Mouse (Mus musculus): ENCODE measurements around the gene Pip4k2a. TPM values are rescaled to one million over a fixed set of nuclear protein-coding genes. Genes with fewer than 3 reads are reported as not detected.

Pip4k2a gene
- polyA plus RNA-seq, 1 experiment, result not detected

DNA sequence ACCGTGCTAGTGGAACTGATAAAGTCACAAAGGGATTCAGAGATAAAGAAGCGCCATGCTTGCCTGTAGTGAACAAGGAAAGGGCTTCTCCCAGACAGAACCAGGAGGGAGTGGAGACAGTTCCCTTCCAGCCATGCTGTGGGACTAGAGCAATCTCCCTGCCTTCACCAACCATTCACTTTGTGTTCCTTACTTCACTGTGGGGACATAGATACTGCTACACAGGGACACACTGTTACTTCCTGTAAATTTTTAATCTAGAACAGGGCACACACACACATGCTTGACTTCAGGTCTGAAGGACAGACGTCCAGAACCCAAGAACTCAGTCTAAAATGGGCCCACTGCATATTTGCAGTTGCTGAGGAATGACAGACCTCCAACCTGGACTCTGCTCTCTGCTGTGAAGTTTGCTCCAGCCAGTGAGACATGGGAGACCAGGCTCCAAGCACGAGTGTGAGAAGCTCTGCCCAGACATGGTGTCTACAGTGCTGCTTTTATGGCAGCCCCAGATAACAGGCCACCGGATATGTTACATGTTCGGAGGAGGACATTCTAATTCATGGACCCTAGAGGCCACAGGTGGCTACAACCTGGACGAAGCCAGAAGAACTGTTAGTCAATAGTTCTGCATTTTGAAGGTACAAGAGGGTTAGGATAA lies 69.2 kb downstream of the Pip4k2a start:
- no peak for TF ChIP-seq POLR2A (IDR thresholded peaks at IDR 0.05; ENCODE audit: insufficient read depth, low read depth, low read length)
- no peak for TF ChIP-seq CTCF (IDR thresholded peaks at IDR 0.05; ENCODE audit: insufficient read depth, low read depth, low read length)
- Histone ChIP-seq H3K4me3 (ENCODE audit: insufficient read depth, low read depth, low read length) (no peak overlapping the region), H3K27ac (ENCODE audit: insufficient read depth, low read depth, low read length) (no peak overlapping the region), H3K4me1 (ENCODE audit: control insufficient read depth, insufficient read depth, low read length) (peaks cover 11% of the 10 kb centered on the region)
- WGBS, result 90% methylated on average over 7 of the region's 7 CpGs

DNA sequence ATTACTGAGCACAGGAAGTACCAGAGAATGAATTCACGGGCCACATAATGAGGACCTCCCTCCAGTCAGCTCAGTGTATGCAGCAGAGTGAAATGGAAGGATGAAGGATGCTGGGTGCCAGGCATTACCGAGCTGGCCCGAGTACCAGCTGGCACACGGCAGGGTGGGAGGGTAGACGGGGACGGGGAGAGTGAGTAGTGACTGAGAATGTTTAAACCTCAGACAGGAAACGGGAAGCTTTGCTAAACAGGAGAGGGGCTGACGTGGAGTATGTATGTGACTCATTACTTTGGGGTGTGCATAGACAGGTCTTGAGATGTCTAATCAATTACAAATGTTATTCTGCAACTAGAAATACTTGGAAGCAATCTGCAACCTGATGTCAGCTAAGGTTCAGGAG lies 69.7 kb downstream of the Pip4k2a start:
- H3K4me1 ChIP-seq (ENCODE audit: control insufficient read depth, insufficient read depth, low read length), result peaks cover 13% of the 10 kb centered on the region
- 40% methylated on average over 8 of the region's 8 CpGs for WGBS
- no peak overlapping the region for H3K27ac ChIP-seq (ENCODE audit: insufficient read depth, low read depth, low read length)
- no peak overlapping the region for H3K4me3 ChIP-seq (ENCODE audit: insufficient read depth, low read depth, low read length)
- TF ChIP-seq CTCF (IDR thresholded peaks at IDR 0.05; ENCODE audit: insufficient read depth, low read depth, low read length) (no peak), POLR2A (IDR thresholded peaks at IDR 0.05; ENCODE audit: insufficient read depth, low read depth, low read length) (no peak)

DNA sequence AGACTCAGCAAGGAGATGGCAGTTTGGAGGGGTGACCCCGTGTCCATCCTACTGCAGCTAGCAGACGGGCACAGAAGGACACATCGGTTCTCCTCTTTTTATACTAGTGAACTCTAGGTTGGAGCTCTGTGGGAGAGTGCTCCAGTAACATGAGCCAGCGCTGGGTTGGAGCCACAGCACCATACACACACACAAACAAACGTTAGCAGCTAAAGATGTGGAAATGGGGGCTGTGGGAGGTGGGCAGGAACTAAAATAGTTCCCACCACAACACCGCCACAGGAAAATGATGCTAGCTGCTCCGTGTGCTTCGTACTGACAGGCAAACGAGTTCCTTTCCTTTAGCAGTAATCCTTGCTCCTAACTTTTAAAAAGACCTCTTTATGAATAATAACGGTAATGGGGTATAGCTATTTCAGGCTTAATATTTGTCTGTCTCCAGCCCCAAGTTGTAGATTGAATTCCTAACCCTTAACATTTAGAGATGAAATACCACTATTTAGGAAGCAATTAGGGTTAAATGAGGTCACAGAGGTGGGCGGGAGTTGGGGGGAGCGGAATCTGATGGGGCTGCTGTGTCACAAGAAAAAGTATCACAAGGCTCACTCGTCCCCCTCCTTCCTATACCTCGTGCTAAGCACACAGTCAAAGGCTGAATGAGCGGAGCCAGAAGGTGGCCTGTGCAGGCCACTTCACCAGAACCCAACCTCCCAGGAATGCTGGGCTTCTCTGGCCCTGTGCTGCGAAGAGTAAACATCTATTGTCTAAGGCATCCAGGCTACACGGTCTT lies 73.9 kb downstream of the Pip4k2a start:
- H3K4me3 ChIP-seq (ENCODE audit: insufficient read depth, low read depth, low read length), result no peak overlapping the region
- peaks cover 15% of the 10 kb centered on the region for H3K4me1 ChIP-seq (ENCODE audit: control insufficient read depth, insufficient read depth, low read length)
- WGBS, result 41% methylated on average over 17 of the region's 17 CpGs
- TF ChIP-seq POLR2A (IDR thresholded peaks at IDR 0.05; ENCODE audit: insufficient read depth, low read depth, low read length) (no peak), CTCF (IDR thresholded peaks at IDR 0.05; ENCODE audit: insufficient read depth, low read depth, low read length) (no peak)
- no peak overlapping the region; the same call in 1 of the 2 replicates for H3K27ac ChIP-seq (ENCODE audit: insufficient read depth, low read depth, low read length)

DNA sequence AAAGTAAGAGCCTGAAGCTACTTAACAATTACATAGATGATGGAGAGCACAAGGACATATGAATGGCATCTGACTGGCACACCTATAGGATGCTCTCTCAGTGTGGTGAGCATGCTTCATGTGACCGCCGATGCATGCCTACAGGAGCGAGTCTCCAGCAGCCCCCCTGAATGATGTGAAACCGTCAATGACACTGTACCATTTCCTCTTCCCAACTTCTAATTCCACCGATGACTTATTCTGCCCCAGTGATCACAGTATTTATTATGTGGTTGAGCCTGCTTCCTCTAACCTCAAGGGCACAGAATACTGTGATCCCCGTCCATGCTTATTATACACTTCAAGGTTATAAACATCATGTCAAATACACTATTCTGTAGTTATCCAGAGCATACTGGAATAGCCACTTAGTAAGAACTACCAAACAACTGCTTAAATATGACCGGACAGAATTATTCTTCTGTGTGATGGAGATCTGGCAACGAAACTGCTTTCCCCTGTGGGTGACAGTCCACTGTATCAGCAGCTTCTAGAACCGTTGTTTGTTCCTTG lies 74.8 kb downstream of the Pip4k2a start:
- Histone ChIP-seq H3K4me1 (ENCODE audit: control insufficient read depth, insufficient read depth, low read length) (peaks cover 16% of the 10 kb centered on the region), H3K27ac (ENCODE audit: insufficient read depth, low read depth, low read length) (no peak overlapping the region), H3K4me3 (ENCODE audit: insufficient read depth, low read depth, low read length) (no peak overlapping the region)
- no peak for TF ChIP-seq CTCF (IDR thresholded peaks at IDR 0.05; ENCODE audit: insufficient read depth, low read depth, low read length)
- 78% methylated on average over 9 of the region's 9 CpGs for WGBS

DNA sequence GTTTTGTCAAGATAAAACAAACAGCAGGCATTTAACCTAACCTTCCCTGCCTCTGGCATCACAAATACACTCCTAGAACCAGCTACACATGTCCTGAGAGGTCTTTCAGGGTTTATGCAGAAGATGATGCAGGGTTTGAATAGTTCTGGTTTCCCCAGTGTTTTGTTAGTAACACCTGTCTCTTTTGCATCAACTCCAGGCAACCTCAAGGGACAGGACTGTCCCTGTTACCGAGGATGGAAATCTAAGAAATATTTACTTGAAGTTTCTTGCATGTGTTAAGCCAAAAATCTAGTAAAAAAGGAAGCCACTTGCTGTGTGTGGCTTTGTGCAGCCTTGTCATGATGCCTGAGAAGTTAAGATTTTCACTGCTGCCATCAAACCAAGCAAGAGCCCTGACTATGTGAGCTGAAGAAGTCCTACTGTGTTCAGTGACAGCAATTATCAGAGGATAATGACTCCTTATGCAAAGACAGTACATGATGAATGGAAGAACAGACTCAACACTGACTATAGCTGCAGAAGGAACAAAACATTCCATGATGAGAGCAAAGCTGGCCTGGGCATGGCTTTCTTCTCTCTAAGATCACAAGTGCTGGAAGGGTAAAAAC lies 76.3 kb downstream of the Pip4k2a start:
- Histone ChIP-seq H3K27ac (ENCODE audit: insufficient read depth, low read depth, low read length) (no peak overlapping the region), H3K4me3 (ENCODE audit: insufficient read depth, low read depth, low read length) (no peak overlapping the region), H3K4me1 (ENCODE audit: control insufficient read depth, insufficient read depth, low read length) (peaks cover 15% of the 10 kb centered on the region)
- TF ChIP-seq POLR2A (IDR thresholded peaks at IDR 0.05; ENCODE audit: insufficient read depth, low read depth, low read length) (no peak), CTCF (IDR thresholded peaks at IDR 0.05; ENCODE audit: insufficient read depth, low read depth, low read length) (no peak)
- 61% methylated on average over 1 of the region's 1 CpGs for WGBS

DNA sequence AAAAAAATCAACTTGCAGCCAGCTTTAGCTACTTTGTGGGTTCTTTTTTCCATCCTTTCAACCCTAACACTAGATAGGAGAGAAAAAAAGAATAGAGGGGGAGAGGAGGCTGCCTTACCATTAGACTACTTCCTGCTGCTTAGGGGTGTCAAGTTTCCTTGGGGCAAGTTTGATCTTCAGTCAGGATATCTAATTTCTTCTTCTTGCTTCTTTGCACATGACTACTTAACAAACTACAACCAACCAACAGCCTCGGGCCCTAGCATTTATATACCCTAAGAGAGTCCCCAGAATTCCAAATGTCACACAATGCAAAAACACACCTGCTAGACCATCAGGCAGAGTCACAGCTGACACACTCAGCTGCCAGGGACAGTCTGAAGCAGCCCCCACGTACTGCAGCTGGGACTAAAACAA lies 77.5 kb downstream of the Pip4k2a start:
- TF ChIP-seq POLR2A (IDR thresholded peaks at IDR 0.05; ENCODE audit: insufficient read depth, low read depth, low read length), result no peak
- no peak for TF ChIP-seq CTCF (IDR thresholded peaks at IDR 0.05; ENCODE audit: insufficient read depth, low read depth, low read length)
- 64% methylated on average over 2 of the region's 2 CpGs for WGBS

DNA sequence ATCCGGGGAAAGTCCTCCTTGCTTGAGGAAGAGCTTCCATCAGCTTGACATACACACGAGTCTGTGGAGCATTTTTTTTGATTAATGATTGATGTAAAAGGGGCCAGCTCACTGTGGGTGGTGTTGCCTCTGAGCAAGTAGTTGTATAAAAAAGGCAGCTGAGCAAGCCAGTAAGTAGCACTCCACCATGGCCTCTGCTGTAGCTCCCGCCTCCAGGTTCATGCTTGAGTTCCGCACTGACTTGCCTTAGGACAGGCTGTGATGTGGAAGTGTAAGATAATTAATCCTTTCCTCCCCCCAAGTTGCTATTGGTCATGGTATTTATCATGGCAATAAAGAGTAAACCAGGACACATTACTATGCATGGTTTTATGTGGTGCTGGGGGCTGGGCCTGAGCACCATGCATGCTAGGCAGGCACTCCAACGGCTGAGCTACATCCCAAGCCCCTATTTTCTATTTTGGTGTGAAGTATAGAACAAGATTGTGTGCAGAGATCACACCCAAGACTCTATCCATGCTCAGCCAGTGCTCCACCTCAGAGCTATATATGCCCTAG lies 78.0 kb downstream of the Pip4k2a start:
- WGBS, result 80% methylated on average over 5 of the region's 5 CpGs
- Histone ChIP-seq H3K27ac (ENCODE audit: insufficient read depth, low read depth, low read length) (no peak overlapping the region), H3K4me3 (ENCODE audit: insufficient read depth, low read depth, low read length) (no peak overlapping the region), H3K4me1 (ENCODE audit: control insufficient read depth, insufficient read depth, low read length) (peaks cover 15% of the 10 kb centered on the region)
- TF ChIP-seq CTCF (IDR thresholded peaks at IDR 0.05; ENCODE audit: insufficient read depth, low read depth, low read length), result no peak
- no peak for TF ChIP-seq POLR2A (IDR thresholded peaks at IDR 0.05; ENCODE audit: insufficient read depth, low read depth, low read length)

More for the DNA sequence above, 77.5 kb downstream of the Pip4k2a start:
- H3K4me3 ChIP-seq (ENCODE audit: insufficient read depth, low read depth, low read length), result no peak overlapping the region
- peaks cover 15% of the 10 kb centered on the region for H3K4me1 ChIP-seq (ENCODE audit: control insufficient read depth, insufficient read depth, low read length)
- no peak overlapping the region for H3K27ac ChIP-seq (ENCODE audit: insufficient read depth, low read depth, low read length)

DNA sequence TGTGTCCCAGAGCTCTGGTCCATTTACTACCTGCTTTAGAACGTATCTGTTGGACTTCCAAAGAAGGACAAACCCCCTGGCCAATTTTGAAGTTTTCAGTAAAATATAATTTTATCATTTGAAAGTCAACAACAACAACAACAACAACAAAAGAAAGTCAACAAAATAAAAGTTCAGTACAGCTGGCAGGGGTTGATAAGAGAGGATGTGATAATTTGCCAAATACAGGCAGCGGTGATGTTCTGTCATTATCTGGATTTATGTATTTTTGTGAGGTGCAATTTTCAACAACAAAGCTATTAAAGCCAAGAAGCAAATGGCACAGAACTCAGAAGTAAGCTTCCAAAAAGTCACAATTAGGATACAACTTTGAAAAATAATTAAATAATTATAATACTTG lies 80.1 kb downstream of the Pip4k2a start:
- H3K27ac ChIP-seq (ENCODE audit: insufficient read depth, low read depth, low read length), result no peak overlapping the region
- no peak overlapping the region for H3K4me3 ChIP-seq (ENCODE audit: insufficient read depth, low read depth, low read length)
- 96% methylated on average over 2 of the region's 2 CpGs for WGBS
- H3K4me1 ChIP-seq (ENCODE audit: control insufficient read depth, insufficient read depth, low read length), result peaks cover 5% of the 10 kb centered on the region; the same call in 1 of the 2 replicates
- TF ChIP-seq CTCF (IDR thresholded peaks at IDR 0.05; ENCODE audit: insufficient read depth, low read depth, low read length) (no peak), POLR2A (IDR thresholded peaks at IDR 0.05; ENCODE audit: insufficient read depth, low read depth, low read length) (no peak)
